Mouse (Mus musculus): ENCODE measurements around the gene Fscn2. TPM values are rescaled to one million over a fixed set of nuclear protein-coding genes. Genes with fewer than 3 reads are reported as not detected.
"Not testable (repeated sequence)": the region's sequence is repeated elsewhere in the genome, so short reads cannot be mapped to it uniquely, and the experiment has no call there.

Gene Fscn2
- polyA plus RNA-seq, 1 experiment from 2014 or later: 1.3 TPM

- no peak for ATAC-seq (replicated peaks)
- no peak overlapping the region for H3K4me2 ChIP-seq (replicated peaks)
Measured at GRCm38 (mm10) chr11:120387157-120387556, 25.8 kb downstream of the Fscn2 start.

GRCm38 (mm10) chr11:120388580-120388979 is 27.2 kb downstream of the Fscn2 start:
- no peak overlapping the region for H3K27ac ChIP-seq (replicated peaks)
- H3K9me3 ChIP-seq: no peaks in the 10 kb centered on the region
- no peak overlapping the region for H3K9ac ChIP-seq (replicated peaks)
- peaks cover 58% of the 10 kb centered on the region for H3K36me3 ChIP-seq
- WGBS: 95% methylated on average over 9 of the region's 9 CpGs
- H3K4me1 ChIP-seq: no peaks in the 10 kb centered on the region
- no peak overlapping the region for H3K4me2 ChIP-seq (replicated peaks)
- no peaks in the 10 kb centered on the region for H3K27me3 ChIP-seq
- no peak overlapping the region for H3K4me3 ChIP-seq
- no peak for ATAC-seq (replicated peaks)

More at GRCm38 (mm10) chr11:120387157-120387556, 25.8 kb downstream of the Fscn2 start:
- no peaks in the 10 kb centered on the region for H3K4me1 ChIP-seq
- no peaks in the 10 kb centered on the region for H3K9me3 ChIP-seq
- peaks cover 64% of the 10 kb centered on the region for H3K36me3 ChIP-seq
- H3K27me3 ChIP-seq: no peaks in the 10 kb centered on the region
- WGBS: 74% methylated on average over 2 of the region's 2 CpGs
- H3K4me3 ChIP-seq: no peak overlapping the region
- no peak overlapping the region for H3K27ac ChIP-seq (replicated peaks)
- no peak overlapping the region for H3K9ac ChIP-seq (replicated peaks)

DNA sequence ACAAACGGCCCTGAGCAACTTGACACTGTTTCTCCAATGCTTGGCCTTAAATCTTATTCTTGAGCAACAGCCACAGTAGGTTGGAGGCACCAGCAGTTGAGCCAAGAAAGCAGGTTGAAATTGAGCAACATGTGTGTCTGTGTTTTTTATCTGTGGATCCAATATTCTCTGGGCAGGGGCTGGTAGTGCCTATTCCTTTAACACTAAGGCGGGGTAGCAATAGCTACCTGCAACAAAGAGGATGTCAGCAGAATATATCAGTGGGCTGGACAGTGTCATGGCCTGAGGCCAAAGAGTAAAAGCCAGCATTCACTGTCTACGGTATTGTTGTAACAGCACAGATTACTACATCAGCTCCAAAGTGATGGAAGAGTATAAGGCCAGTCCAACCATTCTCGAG is 34.3 kb downstream of the Fscn2 start:
- Histone ChIP-seq H3K4me3 (no peak overlapping the region), H3K27me3 (no peaks in the 10 kb centered on the region), H3K9me3 (no peaks in the 10 kb centered on the region), H3K27ac (replicated peaks) (no peak overlapping the region), H3K36me3 (peaks cover 43% of the 10 kb centered on the region), H3K4me2 (replicated peaks) (no peak overlapping the region), H3K9ac (replicated peaks) (no peak overlapping the region), H3K4me1 (no peaks in the 10 kb centered on the region)
- 87% methylated on average over 4 of the region's 4 CpGs for WGBS
- ATAC-seq (replicated peaks): no peak

- WGBS: 86% methylated on average over 2 of the region's 2 CpGs
- H3K9me3 ChIP-seq: no peaks in the 10 kb centered on the region
- H3K4me3 ChIP-seq: no peak overlapping the region
- ATAC-seq (replicated peaks): no peak
- no peak overlapping the region for H3K9ac ChIP-seq (replicated peaks)
- H3K27me3 ChIP-seq: no peaks in the 10 kb centered on the region
- no peak overlapping the region for H3K27ac ChIP-seq (replicated peaks)
- H3K36me3 ChIP-seq: peaks cover 55% of the 10 kb centered on the region
- no peaks in the 10 kb centered on the region for H3K4me1 ChIP-seq
- H3K4me2 ChIP-seq (replicated peaks): no peak overlapping the region
Measured at GRCm38 (mm10) chr11:120397602-120398001, 36.3 kb downstream of the Fscn2 start.

- no peak for ATAC-seq (replicated peaks)
- Histone ChIP-seq H3K36me3 (peaks cover 62% of the 10 kb centered on the region), H3K4me1 (no peaks in the 10 kb centered on the region), H3K27ac (replicated peaks) (no peak overlapping the region), H3K9ac (replicated peaks) (no peak overlapping the region), H3K27me3 (no peaks in the 10 kb centered on the region), H3K4me2 (replicated peaks) (no peak overlapping the region), H3K4me3 (no peak overlapping the region), H3K9me3 (no peaks in the 10 kb centered on the region)
- WGBS: 93% methylated on average over 2 of the region's 2 CpGs
Measured at GRCm38 (mm10) chr11:120399319-120399718, 38.0 kb downstream of the Fscn2 start.

DNA sequence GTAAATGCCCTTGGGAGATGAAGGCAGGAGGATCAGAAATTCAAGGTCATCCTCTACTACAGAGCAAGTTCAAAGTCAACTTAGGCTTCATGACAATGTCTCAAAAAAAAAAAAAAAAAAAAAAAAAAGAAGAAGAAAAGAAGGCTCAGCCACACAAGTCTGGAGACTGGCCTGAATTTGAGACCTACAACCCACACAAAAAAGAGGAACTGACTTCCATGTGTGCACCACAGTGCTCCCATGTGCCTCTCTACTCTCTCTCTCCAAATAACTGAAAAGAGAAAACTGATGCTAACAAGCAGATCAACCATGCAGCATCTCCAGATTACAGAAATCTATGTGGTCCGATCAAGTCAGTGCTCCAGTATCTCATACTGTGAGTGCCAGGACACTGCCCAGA is 43.5 kb downstream of the Fscn2 start:
- ATAC-seq (replicated peaks): no peak
- Histone ChIP-seq H3K9ac (replicated peaks) (no peak overlapping the region), H3K36me3 (peaks cover 88% of the 10 kb centered on the region), H3K4me3 (no peak overlapping the region), H3K27me3 (no peaks in the 10 kb centered on the region), H3K9me3 (no peaks in the 10 kb centered on the region), H3K27ac (replicated peaks) (no peak overlapping the region), H3K4me2 (replicated peaks) (no peak overlapping the region), H3K4me1 (no peaks in the 10 kb centered on the region)
- WGBS: 97% methylated on average over 1 of the region's 1 CpGs

DNA sequence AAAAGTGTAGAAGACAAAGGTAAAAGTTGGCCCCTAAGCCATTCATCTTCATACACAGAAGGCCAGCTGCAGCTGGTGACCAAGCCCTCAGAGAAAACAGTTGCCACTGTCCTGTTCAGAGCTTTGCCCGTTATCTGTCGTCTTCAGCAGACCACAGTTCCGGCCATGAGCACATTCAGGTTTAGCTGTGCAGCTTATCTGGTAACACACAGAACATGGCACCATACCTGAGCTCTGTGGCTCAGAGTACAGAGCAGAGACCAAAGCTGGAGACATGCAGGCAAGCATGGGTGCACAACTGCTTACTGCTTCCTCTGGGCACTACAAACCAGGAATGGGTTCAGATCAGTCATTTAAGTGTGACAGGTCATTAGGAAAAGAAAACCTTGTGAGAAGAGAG is 44.5 kb downstream of the Fscn2 start:
- H3K27me3 ChIP-seq: no peaks in the 10 kb centered on the region
- peaks cover 89% of the 10 kb centered on the region for H3K36me3 ChIP-seq
- no peak for ATAC-seq (replicated peaks)
- H3K4me2 ChIP-seq (replicated peaks): no peak overlapping the region
- no peaks in the 10 kb centered on the region for H3K4me1 ChIP-seq
- H3K4me3 ChIP-seq: no peak overlapping the region
- H3K9ac ChIP-seq (replicated peaks): no peak overlapping the region
- no peaks in the 10 kb centered on the region for H3K9me3 ChIP-seq
- no peak overlapping the region for H3K27ac ChIP-seq (replicated peaks)
- WGBS: 97% methylated on average over 3 of the region's 3 CpGs

DNA sequence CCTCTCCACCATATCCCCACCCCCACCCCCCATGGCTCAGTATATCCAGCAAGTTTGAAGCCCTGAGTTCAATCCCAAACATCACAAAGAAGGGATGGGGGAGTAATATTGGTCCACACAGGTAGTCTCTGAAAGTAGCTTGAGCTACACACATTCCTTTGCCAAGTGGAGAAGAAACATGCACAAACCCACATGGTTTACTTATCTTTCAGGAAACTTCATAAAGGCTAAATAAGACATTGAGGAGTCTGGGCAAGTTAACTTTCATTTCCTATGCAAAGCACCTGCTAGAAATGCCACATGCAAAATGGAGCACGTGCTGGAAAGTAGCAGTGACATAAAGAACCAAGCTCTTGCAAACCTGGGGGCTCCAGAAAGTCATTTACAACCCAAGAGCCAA is 45.1 kb downstream of the Fscn2 start:
- WGBS: 93% methylated on average over 1 of the region's 1 CpGs
- peaks cover 90% of the 10 kb centered on the region for H3K36me3 ChIP-seq

GRCm38 (mm10) chr11:120413621-120414020 is 52.3 kb downstream of the Fscn2 start:
- not testable (repeated sequence) for H3K9me3 ChIP-seq; H3K4me1 ChIP-seq; H3K9ac ChIP-seq (replicated peaks); H3K27me3 ChIP-seq; H3K4me2 ChIP-seq (replicated peaks); ATAC-seq (replicated peaks); H3K27ac ChIP-seq (replicated peaks); H3K4me3 ChIP-seq
- peaks cover 88% of the 10 kb centered on the region for H3K36me3 ChIP-seq
- WGBS: 95% methylated on average over 7 of the region's 10 CpGs

More for the DNA sequence above, 45.1 kb downstream of the Fscn2 start:
- no peak for ATAC-seq (replicated peaks)
- Histone ChIP-seq H3K9me3 (no peaks in the 10 kb centered on the region), H3K4me3 (no peak overlapping the region), H3K4me2 (replicated peaks) (no peak overlapping the region), H3K9ac (replicated peaks) (no peak overlapping the region), H3K4me1 (no peaks in the 10 kb centered on the region), H3K27me3 (no peaks in the 10 kb centered on the region), H3K27ac (replicated peaks) (no peak overlapping the region)

Small RNA genes lying within 50 kb of the gene (microRNA-seq; reads per million reads assigned to microRNA genes)
- not detected for gene Gm23419
- gene Mir6935: 2.2 reads per million, percentile 1 among the genes with 10 or more reads in this experiment

Other genes starting within 250 kb of the Fscn2 start
- gene Slc38a10, start 210.2 kb upstream of the Fscn2 start, polyA plus RNA-seq (2015; fragmentation: Nextera tagmentation; extraction: Ambion mirVana): 97.7 and 98.9 TPM in 2 replicates
- 15.4 and 16.1 TPM in 2 replicates for gene Bahcc1, start 128.6 kb upstream of the Fscn2 start, polyA plus RNA-seq (2015; fragmentation: Nextera tagmentation; extraction: Ambion mirVana)
- gene Actg1, start 13.0 kb upstream of the Fscn2 start, polyA plus RNA-seq (2015; fragmentation: Nextera tagmentation; extraction: Ambion mirVana): 3,835 and 3,917 TPM in 2 replicates
- 72.1 and 74.1 TPM in 2 replicates for gene Faap100, start 17.2 kb downstream of the Fscn2 start, polyA plus RNA-seq (2015; fragmentation: Nextera tagmentation; extraction: Ambion mirVana)
- gene Nploc4, start 76.2 kb downstream of the Fscn2 start, polyA plus RNA-seq (2015; fragmentation: Nextera tagmentation; extraction: Ambion mirVana): 34.8 and 35.2 TPM in 2 replicates
- not detected in 2 replicates for gene Tspan10, start 81.1 kb downstream of the Fscn2 start, polyA plus RNA-seq (2015; fragmentation: Nextera tagmentation; extraction: Ambion mirVana)
- gene Pde6g, start 92.0 kb downstream of the Fscn2 start, polyA plus RNA-seq (2015; fragmentation: Nextera tagmentation; extraction: Ambion mirVana): 0.18 TPM in 1 of 2 replicates, not detected in the other
- 11.1 and 12.0 TPM in 2 replicates for gene Oxld1, start 96.5 kb downstream of the Fscn2 start, polyA plus RNA-seq (2015; fragmentation: Nextera tagmentation; extraction: Ambion mirVana)
- 25.2 and 29.9 TPM in 2 replicates for gene Ccdc137, start 96.6 kb downstream of the Fscn2 start, polyA plus RNA-seq (2015; fragmentation: Nextera tagmentation; extraction: Ambion mirVana)
- gene Arl16, start 106.1 kb downstream of the Fscn2 start, polyA plus RNA-seq (2015; fragmentation: Nextera tagmentation; extraction: Ambion mirVana): 49.1 and 50.8 TPM in 2 replicates
- gene Mrpl12, start 123.1 kb downstream of the Fscn2 start, polyA plus RNA-seq (2015; fragmentation: Nextera tagmentation; extraction: Ambion mirVana): 111 and 113 TPM in 2 replicates
- gene Slc25a10, start 130.3 kb downstream of the Fscn2 start, polyA plus RNA-seq (2015; fragmentation: Nextera tagmentation; extraction: Ambion mirVana): 27.0 and 32.9 TPM in 2 replicates
- gene Gcgr, start 169.2 kb downstream of the Fscn2 start, polyA plus RNA-seq (2015; fragmentation: Nextera tagmentation; extraction: Ambion mirVana): 0.09 TPM in 2 replicates
- gene Mcrip1, start 188.2 kb downstream of the Fscn2 start, polyA plus RNA-seq (2015; fragmentation: Nextera tagmentation; extraction: Ambion mirVana): 242 and 245 TPM in 2 replicates
- 0.23 TPM in 1 of 2 replicates, not detected in the other for gene Ppp1r27, start 189.6 kb downstream of the Fscn2 start, polyA plus RNA-seq (2015; fragmentation: Nextera tagmentation; extraction: Ambion mirVana)
- gene P4hb, start 211.7 kb downstream of the Fscn2 start, polyA plus RNA-seq (2015; fragmentation: Nextera tagmentation; extraction: Ambion mirVana): 234 and 239 TPM in 2 replicates
- 464 TPM in 2 replicates for gene Arhgdia, start 220.1 kb downstream of the Fscn2 start, polyA plus RNA-seq (2015; fragmentation: Nextera tagmentation; extraction: Ambion mirVana)
- gene Alyref, start 236.8 kb downstream of the Fscn2 start, polyA plus RNA-seq (2015; fragmentation: Nextera tagmentation; extraction: Ambion mirVana): 372 and 388 TPM in 2 replicates
- 199 and 205 TPM in 2 replicates for gene Anapc11, start 236.9 kb downstream of the Fscn2 start, polyA plus RNA-seq (2015; fragmentation: Nextera tagmentation; extraction: Ambion mirVana)
- 0.51 and 0.65 TPM in 2 replicates for gene Npb, start 246.9 kb downstream of the Fscn2 start, polyA plus RNA-seq (2015; fragmentation: Nextera tagmentation; extraction: Ambion mirVana)